Mouse (Mus musculus): ENCODE data around the gene Aldh3b2. TPM values are rescaled to one million over a fixed set of nuclear protein-coding genes. Genes with fewer than 3 reads are reported as not detected.
"Not testable (repeated sequence)": the region's sequence is repeated elsewhere in the genome, so short reads cannot be mapped to it uniquely, and the experiment has no call there.

Gene Aldh3b2
- polyA plus RNA-seq, 1 experiment, result 0.36 TPM

GRCm38 (mm10) chr19:3950331-3950730, 21.8 kb upstream of the Aldh3b2 start:
- H3K27me3 ChIP-seq (ENCODE audit: control insufficient read depth, insufficient read depth, low read length), result no peaks in the 10 kb centered on the region
- no peak overlapping the region for H3K27ac ChIP-seq (ENCODE audit: insufficient read depth, low read length)
- H3K4me1 ChIP-seq (ENCODE audit: control insufficient read depth, insufficient read depth, low read length), result no peaks in the 10 kb centered on the region
- TF ChIP-seq CTCF (IDR thresholded peaks at IDR 0.05; ENCODE audit: borderline replicate concordance, insufficient read depth, low read depth, low read length) (no peak), POLR2A (IDR thresholded peaks at IDR 0.05; ENCODE audit: borderline replicate concordance, insufficient read depth, low read length) (no peak)
- no peak overlapping the region for H3K4me3 ChIP-seq (replicated peaks; ENCODE audit: insufficient read depth, low read depth, low read length)
- 73% methylated on average over 3 of the region's 3 CpGs for WGBS
- no peak for DNase-seq

- TF ChIP-seq CTCF (IDR thresholded peaks at IDR 0.05; ENCODE audit: borderline replicate concordance, insufficient read depth, low read depth, low read length) (no peak), POLR2A (IDR thresholded peaks at IDR 0.05; ENCODE audit: borderline replicate concordance, insufficient read depth, low read length) (no peak)
- no peaks in the 10 kb centered on the region for H3K27me3 ChIP-seq (ENCODE audit: control insufficient read depth, insufficient read depth, low read length)
- no peak for DNase-seq
- peaks cover 3% of the 10 kb centered on the region; the same call in 1 of the 2 replicates for H3K4me1 ChIP-seq (ENCODE audit: control insufficient read depth, insufficient read depth, low read length)
- no peak overlapping the region for H3K4me3 ChIP-seq (replicated peaks; ENCODE audit: insufficient read depth, low read depth, low read length)
- H3K27ac ChIP-seq (ENCODE audit: insufficient read depth, low read length), result no peak overlapping the region
Measured at GRCm38 (mm10) chr19:3951461-3951860, 20.7 kb upstream of the Aldh3b2 start.

GRCm38 (mm10) chr19:3952099-3952498, 20.0 kb upstream of the Aldh3b2 start:
- Histone ChIP-seq H3K27ac (ENCODE audit: insufficient read depth, low read length) (no peak overlapping the region), H3K27me3 (ENCODE audit: control insufficient read depth, insufficient read depth, low read length) (no peaks in the 10 kb centered on the region), H3K4me1 (ENCODE audit: control insufficient read depth, insufficient read depth, low read length) (peaks cover 3% of the 10 kb centered on the region; the same call in 1 of the 2 replicates), H3K4me3 (replicated peaks; ENCODE audit: insufficient read depth, low read depth, low read length) (no peak overlapping the region)
- WGBS, result 65% methylated on average over 1 of the region's 1 CpGs
- no peak for DNase-seq
- TF ChIP-seq CTCF (IDR thresholded peaks at IDR 0.05; ENCODE audit: borderline replicate concordance, insufficient read depth, low read depth, low read length) (no peak), POLR2A (IDR thresholded peaks at IDR 0.05; ENCODE audit: borderline replicate concordance, insufficient read depth, low read length) (no peak)

GRCm38 (mm10) chr19:3955033-3955432, 17.1 kb upstream of the Aldh3b2 start:
- 64% methylated on average over 3 of the region's 3 CpGs for WGBS
- TF ChIP-seq POLR2A (IDR thresholded peaks at IDR 0.05; ENCODE audit: borderline replicate concordance, insufficient read depth, low read length), result no peak
- TF ChIP-seq CTCF (IDR thresholded peaks at IDR 0.05; ENCODE audit: borderline replicate concordance, insufficient read depth, low read depth, low read length), result no peak
- no peak overlapping the region for H3K27ac ChIP-seq (ENCODE audit: insufficient read depth, low read length)
- H3K27me3 ChIP-seq (ENCODE audit: control insufficient read depth, insufficient read depth, low read length), result no peaks in the 10 kb centered on the region
- peaks cover 7% of the 10 kb centered on the region; the same call in 1 of the 2 replicates for H3K4me1 ChIP-seq (ENCODE audit: control insufficient read depth, insufficient read depth, low read length)
- no peak overlapping the region for H3K4me3 ChIP-seq (replicated peaks; ENCODE audit: insufficient read depth, low read depth, low read length)
- no peak for DNase-seq

GRCm38 (mm10) chr19:3955804-3956203, 16.3 kb upstream of the Aldh3b2 start:
- no peak overlapping the region for H3K4me3 ChIP-seq (replicated peaks; ENCODE audit: insufficient read depth, low read depth, low read length)
- no peak for TF ChIP-seq CTCF (IDR thresholded peaks at IDR 0.05; ENCODE audit: borderline replicate concordance, insufficient read depth, low read depth, low read length)
- no peak for TF ChIP-seq POLR2A (IDR thresholded peaks at IDR 0.05; ENCODE audit: borderline replicate concordance, insufficient read depth, low read length)

GRCm38 (mm10) chr19:3957296-3958036, 14.7 kb upstream of the Aldh3b2 start:
- H3K4me1 ChIP-seq (ENCODE audit: control insufficient read depth, insufficient read depth, low read length); DNase-seq; H3K27me3 ChIP-seq (ENCODE audit: control insufficient read depth, insufficient read depth, low read length); H3K27ac ChIP-seq (ENCODE audit: insufficient read depth, low read length); H3K4me3 ChIP-seq (replicated peaks; ENCODE audit: insufficient read depth, low read depth, low read length): not testable (repeated sequence)
- WGBS, result 72% methylated on average over 5 of the region's 5 CpGs

More at GRCm38 (mm10) chr19:3955804-3956203, 16.3 kb upstream of the Aldh3b2 start:
- Histone ChIP-seq H3K27ac (ENCODE audit: insufficient read depth, low read length) (no peak overlapping the region), H3K4me1 (ENCODE audit: control insufficient read depth, insufficient read depth, low read length) (peaks cover 7% of the 10 kb centered on the region; the same call in 1 of the 2 replicates), H3K27me3 (ENCODE audit: control insufficient read depth, insufficient read depth, low read length) (no peaks in the 10 kb centered on the region)
- peak; percentile 21 to 27 for DNase-seq
- 12% methylated on average over 4 of the region's 4 CpGs for WGBS

- whole genome bisulfite sequencing, result 41% methylated on average over 4 of the region's 4 CpGs
- Histone ChIP-seq H3K4me3 (replicated peaks; ENCODE audit: insufficient read depth, low read depth, low read length) (no peak within 1 kb of the TSS), H3K4me1 (ENCODE audit: control insufficient read depth, insufficient read depth, low read length) (peaks cover 7% of the 10 kb centered on the region; the same call in 1 of the 2 replicates), H3K27ac (ENCODE audit: insufficient read depth, low read length) (no peak within 1 kb of the TSS), H3K27me3 (ENCODE audit: control insufficient read depth, insufficient read depth, low read length) (no peaks in the 10 kb centered on the region)
- TF ChIP-seq CTCF (IDR thresholded peaks at IDR 0.05; ENCODE audit: borderline replicate concordance, insufficient read depth, low read depth, low read length), result no peak
- TF ChIP-seq POLR2A (IDR thresholded peaks at IDR 0.05; ENCODE audit: borderline replicate concordance, insufficient read depth, low read length), result no peak
- DNase-seq, result no peak
Measured at GRCm38 (mm10) chr19:3958470-3958869, 13.7 kb upstream of the Aldh3b2 start, which contains the start of gene Aldh3b3. TSS of gene Aldh3b3 (plus strand) at chr19:3958645.

GRCm38 (mm10) chr19:3959030-3959429, 13.1 kb upstream of the Aldh3b2 start:
- no peak overlapping the region for H3K4me3 ChIP-seq (replicated peaks; ENCODE audit: insufficient read depth, low read depth, low read length)
- H3K27ac ChIP-seq (ENCODE audit: insufficient read depth, low read length), result no peak overlapping the region
- no peaks in the 10 kb centered on the region for H3K27me3 ChIP-seq (ENCODE audit: control insufficient read depth, insufficient read depth, low read length)
- DNase-seq, result no peak
- TF ChIP-seq POLR2A (IDR thresholded peaks at IDR 0.05; ENCODE audit: borderline replicate concordance, insufficient read depth, low read length) (no peak), CTCF (IDR thresholded peaks at IDR 0.05; ENCODE audit: borderline replicate concordance, insufficient read depth, low read depth, low read length) (no peak)
- H3K4me1 ChIP-seq (ENCODE audit: control insufficient read depth, insufficient read depth, low read length), result peaks cover 7% of the 10 kb centered on the region; the same call in 1 of the 2 replicates

All from cerebellum, adult 2 months (tissue).